Mouse (Mus musculus) midbrain, embryonic 14.5 days (tissue): ENCODE results near the gene Tk1. TPM values are rescaled to one million over a fixed set of nuclear protein-coding genes. Genes with fewer than 3 reads are reported as not detected.

ENCODE experiments used
- ATAC-seq: fragments of 200-750 bp; cut with Nextera tagmentation; 2 replicates; pipeline ENCODE4 v1.8.0; 2017; ENCODE audit warnings: moderate number of reproducible peaks, moderate library complexity; ENCODE audit not compliant: low FRiP score, low TSS enrichment
- DNase-seq: peaks from one replicate; pipeline ENCODE4 v3.0.0-alpha.2; 2015
- H3K27ac ChIP-seq: fragments of 300-500 bp; sonication (generic); replicated peaks from 2 replicates; pipeline ENCODE4 v1.5.1; 2014; ENCODE audit warnings: mild to moderate bottlenecking, low read depth, low read length, moderate library complexity
- H3K27me3 ChIP-seq: fragments of 300-500 bp; sonication (generic); 2 replicates; pipeline ENCODE4 v1.6.1; 2014; ENCODE audit warnings: low read length, control low read depth, mixed read lengths; ENCODE audit not compliant: control insufficient read depth, insufficient read depth
- H3K36me3 ChIP-seq: fragments of 300-500 bp; sonication (generic); 2 replicates; pipeline ENCODE4 v1.6.1; 2014; ENCODE audit warnings: low read length, control low read depth; ENCODE audit not compliant: control insufficient read depth, insufficient read depth
- H3K4me1 ChIP-seq: fragments of 300-500 bp; sonication (generic); 2 replicates; pipeline ENCODE4 v1.6.1; 2014; ENCODE audit warnings: mild to moderate bottlenecking, antibody characterized with exemption, low read length, control low read depth; ENCODE audit not compliant: control insufficient read depth, insufficient read depth
- H3K4me2 ChIP-seq: fragments of 300-500 bp; sonication (generic); 2 replicates; pipeline ENCODE4 v1.6.1; 2014; ENCODE audit warnings: mild to moderate bottlenecking, low read length, moderate library complexity
- H3K4me3 ChIP-seq: fragments of 300-500 bp; sonication (generic); replicated peaks from 2 replicates; pipeline ENCODE4 v1.5.1; 2014; ENCODE audit warnings: low read depth, low read length
- H3K9ac ChIP-seq: fragments of 300-500 bp; sonication (generic); replicated peaks from 2 replicates; pipeline ENCODE4 v1.6.1; 2014; ENCODE audit warnings: mild to moderate bottlenecking, low read length, moderate library complexity
- H3K9me3 ChIP-seq: fragments of 300-500 bp; sonication (generic); 2 replicates; pipeline ENCODE4 v1.6.1; 2016; ENCODE audit warnings: low read length, control low read depth, mixed read lengths; ENCODE audit not compliant: control insufficient read depth
- WGBS: fragments of 180-500 bp; shearing (Covaris S2); extraction: QIAGEN DNeasy Blood & Tissue Kit; methylation state at CpG from one replicate; pipeline ENCODE4 v1.1.7; 2014; 5-methylcytosine and 5-hydroxymethylcytosine counted together
- polyA plus RNA-seq: library from polyadenylated mRNA; unstranded; fragments of >200 nt; fragmentation: Nextera tagmentation; extraction: Ambion mirVana; gene quantifications from 2 replicates; pipeline ENCODE4 v1.2.1, GENCODE M21; 2014

The Tk1 gene
- polyA plus RNA-seq, 1 experiment from 2014 or later = 18.0 TPM

DNA sequence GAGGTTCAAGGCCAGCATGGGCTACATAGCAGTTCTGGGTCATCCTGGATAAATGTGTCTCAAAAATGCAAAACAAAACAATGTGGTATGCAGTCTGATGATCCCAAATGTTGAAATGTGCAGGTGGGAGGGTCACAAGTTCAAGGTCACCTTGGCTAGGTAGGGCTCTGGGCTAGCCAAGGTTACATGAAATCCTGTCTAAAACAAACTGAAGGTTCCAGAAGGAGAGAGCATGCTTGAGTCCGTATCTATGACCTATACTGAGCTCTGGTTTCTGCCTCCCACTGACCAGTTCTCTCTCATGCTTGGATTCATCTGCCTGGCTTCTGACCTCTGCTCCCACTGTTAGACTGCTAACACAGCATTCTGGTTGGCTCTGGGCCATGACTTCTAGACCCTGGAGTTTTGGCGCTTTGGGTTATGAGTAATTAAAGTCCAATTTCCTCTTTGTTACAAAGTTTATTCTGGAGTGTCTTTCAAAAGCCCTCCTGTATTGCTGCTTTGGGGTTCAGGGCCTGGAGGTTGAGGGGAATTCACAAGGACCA is 3.9 kb upstream of the Tk1 start:
- Histone ChIP-seq H3K36me3 (no peaks in the 10 kb centered on the region), H3K27me3 (no peaks in the 10 kb centered on the region), H3K4me2 (no peak overlapping the region), H3K4me1 (peaks cover 17% of the 10 kb centered on the region), H3K4me3 (no peak overlapping the region), H3K9me3 (no peaks in the 10 kb centered on the region), H3K27ac (no peak overlapping the region), H3K9ac (no peak overlapping the region)
- ATAC-seq (no peak), DNase-seq (no peak)
- 92% methylated on average over 2 of the region's 2 CpGs for WGBS

DNA sequence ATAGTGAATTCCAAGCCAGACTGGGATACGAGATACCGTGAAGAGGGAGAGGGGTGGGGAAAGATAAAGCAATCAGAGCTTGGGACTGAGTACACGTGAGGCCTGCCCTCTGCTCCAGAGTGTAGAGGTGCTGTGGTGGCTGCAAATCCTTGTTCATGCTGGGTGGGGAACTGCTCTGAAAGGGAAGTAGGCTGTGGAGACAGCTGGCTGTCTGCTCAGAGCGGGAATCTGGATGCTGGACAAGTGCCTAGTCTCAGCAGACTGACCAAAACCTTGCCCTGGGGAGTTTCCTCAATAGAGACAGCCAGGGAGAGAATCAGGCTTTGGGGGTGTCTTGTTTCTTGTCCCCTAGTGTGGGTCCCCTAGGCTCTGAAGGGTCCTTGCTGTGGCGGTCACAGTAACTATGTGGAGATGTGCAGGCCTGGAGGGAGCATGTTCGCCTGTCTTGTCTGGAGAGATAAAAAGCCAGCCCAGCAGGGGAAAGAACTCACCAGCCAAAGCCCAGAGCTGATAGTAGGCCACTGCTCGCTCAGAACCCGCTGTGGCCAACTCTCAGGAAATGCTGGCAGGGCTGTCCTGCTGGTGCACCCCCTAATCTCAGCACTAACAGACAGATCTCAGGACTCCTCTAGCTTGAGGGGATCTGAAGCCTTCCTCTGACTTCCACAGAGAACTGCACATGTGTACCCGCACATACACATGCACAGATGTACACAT is 3.2 kb upstream of the Tk1 start:
- H3K4me3 ChIP-seq = no peak overlapping the region
- no peaks in the 10 kb centered on the region for H3K36me3 ChIP-seq
- H3K27me3 ChIP-seq = no peaks in the 10 kb centered on the region
- 51% methylated on average over 9 of the region's 9 CpGs for WGBS
- H3K27ac ChIP-seq = no peak overlapping the region
- no peaks in the 10 kb centered on the region for H3K9me3 ChIP-seq
- H3K9ac ChIP-seq = no peak overlapping the region; the same call in 1 of the 2 replicates
- no peak overlapping the region for H3K4me2 ChIP-seq
- H3K4me1 ChIP-seq = peaks cover 17% of the 10 kb centered on the region
- no peak for ATAC-seq
- DNase-seq = peak; percentile 17

DNA sequence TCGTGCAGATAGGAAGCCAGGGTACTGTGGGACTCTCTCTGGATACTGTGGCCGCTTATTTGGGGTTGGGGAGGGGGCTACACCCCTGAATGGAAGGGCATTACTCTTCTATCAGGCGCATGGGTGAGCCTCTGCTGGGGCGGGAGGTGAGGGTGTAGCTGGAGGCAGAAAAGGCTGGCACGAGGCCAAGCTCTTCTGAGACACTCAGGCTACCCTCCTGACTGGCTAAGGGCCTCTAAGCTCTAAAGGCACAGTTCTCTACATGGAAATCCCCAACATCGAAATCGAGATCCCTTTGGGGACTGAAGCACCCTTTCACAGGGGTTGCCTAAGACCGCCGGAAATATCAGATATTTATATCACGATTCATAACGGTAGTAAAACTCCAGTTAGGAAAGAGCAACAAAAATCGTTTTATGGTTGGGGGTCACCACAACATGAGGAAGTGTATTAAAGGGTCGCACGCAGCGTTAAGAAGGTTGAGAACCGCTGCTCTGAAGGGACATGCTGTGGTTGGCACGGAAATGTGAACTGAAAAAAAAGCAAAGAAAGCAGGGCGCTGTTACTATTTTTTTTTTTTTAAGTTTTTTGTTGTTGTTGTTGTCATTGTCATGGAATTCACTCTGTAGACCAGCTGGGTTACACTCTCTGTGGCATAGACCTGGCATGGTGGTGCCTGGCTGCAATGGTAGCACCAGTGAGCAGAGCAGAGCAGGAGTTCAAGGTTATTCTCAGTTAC is 2.4 kb upstream of the Tk1 start:
- DNase-seq (peak; percentile 56), ATAC-seq (no peak)
- H3K36me3 ChIP-seq = no peaks in the 10 kb centered on the region
- no peak overlapping the region for H3K4me2 ChIP-seq
- H3K27ac ChIP-seq = no peak overlapping the region
- H3K4me1 ChIP-seq = peaks cover 17% of the 10 kb centered on the region
- H3K4me3 ChIP-seq = no peak overlapping the region
- H3K9me3 ChIP-seq = no peaks in the 10 kb centered on the region
- no peaks in the 10 kb centered on the region for H3K27me3 ChIP-seq
- 81% methylated on average over 18 of the region's 18 CpGs for whole genome bisulfite sequencing
- H3K9ac ChIP-seq = no peak overlapping the region

DNA sequence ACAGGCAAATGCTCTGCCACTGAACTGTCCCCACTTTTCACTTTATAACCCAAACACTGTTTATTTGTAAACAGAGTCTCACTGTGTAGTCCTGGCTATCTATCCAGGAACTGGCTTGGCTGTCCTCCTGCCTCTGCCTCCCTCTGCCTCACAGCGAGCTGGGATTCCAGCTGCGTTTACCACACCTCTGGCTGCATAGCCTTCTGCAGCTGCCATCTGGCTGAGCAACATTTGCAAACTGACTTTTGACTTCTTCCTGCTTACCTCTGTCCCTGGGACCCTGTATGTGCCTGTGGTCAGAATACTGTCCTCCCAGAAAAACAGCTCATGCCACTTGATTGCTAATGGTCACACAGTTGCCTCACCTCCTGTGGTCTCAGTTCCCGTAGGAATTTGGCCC is 1.5 kb upstream of the Tk1 start:
- DNase-seq = no peak
- no peak for ATAC-seq
- peaks cover 17% of the 10 kb centered on the region for H3K4me1 ChIP-seq
- no peak overlapping the region for H3K4me2 ChIP-seq
- H3K27me3 ChIP-seq = no peaks in the 10 kb centered on the region
- WGBS = 77% methylated on average over 3 of the region's 3 CpGs
- H3K9me3 ChIP-seq = no peaks in the 10 kb centered on the region
- H3K27ac ChIP-seq = no peak overlapping the region
- no peaks in the 10 kb centered on the region for H3K36me3 ChIP-seq
- no peak overlapping the region for H3K4me3 ChIP-seq
- no peak overlapping the region for H3K9ac ChIP-seq

DNA sequence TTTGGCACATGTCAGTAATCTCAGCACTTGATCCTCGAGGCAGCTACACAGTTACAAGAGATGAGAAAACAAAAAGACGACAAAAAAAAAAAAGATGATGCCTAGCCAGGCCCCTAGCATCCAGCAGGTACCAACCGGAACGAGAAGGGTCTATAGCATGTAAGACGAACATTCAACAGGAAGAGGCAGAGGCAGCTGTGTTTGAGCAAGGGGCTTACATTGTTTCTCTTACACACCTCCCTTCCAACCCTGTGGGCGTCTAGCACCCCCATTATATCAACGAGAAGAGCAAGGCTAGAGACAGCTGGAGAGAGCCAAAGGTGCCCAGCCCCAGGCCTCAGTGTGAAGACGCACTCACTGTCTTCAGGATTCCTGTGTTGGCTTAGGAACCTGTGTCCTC is 1.0 kb upstream of the Tk1 start:
- WGBS = 73% methylated on average over 8 of the region's 8 CpGs
- Histone ChIP-seq H3K27ac (no peak overlapping the region), H3K4me3 (no peak overlapping the region), H3K27me3 (no peaks in the 10 kb centered on the region), H3K9ac (no peak overlapping the region), H3K36me3 (no peaks in the 10 kb centered on the region), H3K4me2 (no peak overlapping the region), H3K4me1 (peaks cover 17% of the 10 kb centered on the region), H3K9me3 (no peaks in the 10 kb centered on the region)
- ATAC-seq (no peak), DNase-seq (no peak)

DNA sequence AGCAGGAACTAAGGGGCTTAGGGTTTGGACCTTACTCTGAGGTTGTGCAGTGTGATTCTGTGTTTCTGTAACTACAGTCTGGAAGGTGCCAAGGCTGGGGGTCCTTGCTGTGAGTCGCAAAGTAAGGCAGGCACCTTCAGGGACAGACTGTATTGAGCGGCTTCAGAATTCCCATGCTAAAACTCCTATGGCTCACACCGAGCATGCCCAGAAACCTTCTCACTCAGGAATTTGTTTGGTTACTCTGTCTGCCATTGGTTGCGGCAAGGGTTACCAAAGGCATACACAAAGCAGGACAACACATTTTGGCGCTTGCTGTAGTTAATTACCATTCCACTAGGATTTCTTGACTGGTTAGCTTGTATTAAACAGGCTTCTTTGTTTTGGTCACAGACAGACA is 272 bp upstream of the Tk1 start:
- peak overlapping the region; percentile 79 for H3K4me2 ChIP-seq
- peak overlapping the region; percentile 57 for H3K9ac ChIP-seq
- no peaks in the 10 kb centered on the region for H3K27me3 ChIP-seq
- H3K4me1 ChIP-seq = peaks cover 17% of the 10 kb centered on the region
- DNase-seq (peak; percentile 35), ATAC-seq (no peak)
- 6% methylated on average over 5 of the region's 5 CpGs for WGBS
- peak overlapping the region; percentile 37 for H3K4me3 ChIP-seq
- peak overlapping the region; percentile 41 for H3K27ac ChIP-seq
- H3K36me3 ChIP-seq = no peaks in the 10 kb centered on the region
- H3K9me3 ChIP-seq = no peaks in the 10 kb centered on the region

DNA sequence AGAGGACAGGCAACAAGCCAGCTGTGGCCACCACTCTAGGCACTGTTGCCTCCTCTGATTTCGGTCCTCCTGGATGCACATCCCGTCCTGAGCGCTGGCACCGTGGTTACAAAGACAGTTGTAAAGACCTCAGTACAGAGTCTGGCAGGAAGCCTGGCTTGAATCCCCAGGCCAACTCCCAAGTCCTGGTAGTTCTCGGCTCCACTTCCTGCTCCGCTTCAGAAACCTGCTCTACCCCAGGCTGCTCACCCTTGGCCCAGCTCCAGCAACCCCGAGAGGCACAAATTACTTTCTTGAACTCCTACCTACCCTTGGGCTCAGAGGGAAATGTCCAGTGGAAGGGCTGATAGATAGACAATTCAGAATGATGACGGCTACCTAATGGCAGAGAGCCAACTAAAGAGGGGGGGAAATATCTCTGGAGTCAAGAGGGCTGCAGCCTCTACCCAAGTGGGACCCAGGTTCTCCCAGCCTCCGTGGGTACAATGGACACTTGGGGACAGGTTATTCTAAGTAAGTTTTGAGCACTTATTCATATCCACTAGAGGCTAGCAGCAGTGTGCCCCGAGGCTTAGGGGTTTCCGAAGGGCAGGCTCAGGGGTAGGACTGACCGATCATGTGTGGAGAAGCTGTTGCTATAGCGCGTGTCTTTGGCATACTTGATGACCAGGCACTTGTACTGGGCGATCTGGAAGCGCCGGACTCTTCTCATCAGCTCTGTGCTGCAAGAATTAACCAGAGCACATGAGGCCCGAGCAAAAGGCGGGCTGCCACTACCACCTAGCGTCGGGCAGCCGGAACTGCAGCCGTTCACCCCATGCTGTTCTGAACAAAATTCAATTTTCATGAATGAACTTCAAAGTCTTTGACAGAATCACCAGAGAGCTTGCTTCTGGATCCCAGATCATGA is 1.6 kb downstream of the Tk1 start:
- H3K9me3 ChIP-seq = no peaks in the 10 kb centered on the region
- 21% methylated on average over 23 of the region's 23 CpGs for WGBS
- no peaks in the 10 kb centered on the region for H3K27me3 ChIP-seq
- H3K4me3 ChIP-seq = peak overlapping the region; percentile 37
- DNase-seq = peak; percentile 91
- no peaks in the 10 kb centered on the region for H3K36me3 ChIP-seq
- H3K4me2 ChIP-seq = peak overlapping the region; percentile 79
- ATAC-seq = peak; percentile 66; the same call in 1 of the 2 replicates
- 0 out of 2 replicates have a peak overlapping the region, but pooled peaks have one; percentile 29 for H3K9ac ChIP-seq
- H3K4me1 ChIP-seq = peaks cover 17% of the 10 kb centered on the region
- H3K27ac ChIP-seq = no peak overlapping the region

DNA sequence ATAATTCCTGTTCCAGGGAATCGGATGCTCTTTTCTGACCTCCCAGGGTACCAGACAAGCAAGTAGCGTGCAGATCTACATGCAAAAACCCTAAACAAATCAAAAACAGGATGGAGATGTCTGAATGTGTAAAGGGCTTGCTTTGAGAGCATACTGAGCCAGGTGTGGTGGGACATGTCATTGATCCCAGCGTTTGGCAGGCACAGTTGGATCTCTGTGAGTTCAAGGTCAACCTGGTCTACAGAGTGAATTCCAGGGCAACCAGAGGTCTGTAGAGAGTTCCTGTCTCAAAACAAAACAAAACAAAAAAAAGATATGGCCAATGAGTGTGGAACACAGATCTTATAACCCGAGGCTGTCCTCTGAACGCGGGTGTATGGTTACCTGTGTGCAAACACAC is 2.5 kb downstream of the Tk1 start:
- no peak overlapping the region for H3K9ac ChIP-seq
- DNase-seq (no peak), ATAC-seq (no peak)
- H3K4me1 ChIP-seq = peaks cover 17% of the 10 kb centered on the region
- no peaks in the 10 kb centered on the region for H3K36me3 ChIP-seq
- H3K4me2 ChIP-seq = no peak overlapping the region
- no peaks in the 10 kb centered on the region for H3K9me3 ChIP-seq
- no peaks in the 10 kb centered on the region for H3K27me3 ChIP-seq
- H3K4me3 ChIP-seq = no peak overlapping the region
- WGBS = 94% methylated on average over 6 of the region's 6 CpGs
- H3K27ac ChIP-seq = no peak overlapping the region
